Comparison of ENCODE assay signal across 28 mouse cellular contexts in genomic region chr5:25540412-25540811, GRCm38 (mm10). TPM values are rescaled to one million over a fixed set of nuclear protein-coding genes. Genes with fewer than 3 reads are reported as not detected.
"Had no signal": no experiment of that assay in that cellular context is flagged by ENCODE, and none has a peak within 500 bp of the region (broad histone marks: within the 10 kb centered on the region; RNA-seq: fewer than 3 reads in every experiment).

No protein-coding gene starts in this region.

- DNase-seq: forebrain, postnatal 0 days; gastrocnemius, postnatal 14 days; gastrocnemius, postnatal 36 days; heart, adult 18-20 months; kidney, adult 18-20 months; kidney, adult 8-10 months; kidney, postnatal 10 days; kidney, postnatal 25 days; kidney, postnatal 4 days had no signal

- H3K27ac ChIP-seq: heart, embryonic 13.5 days; heart, embryonic 15.5 days; hindbrain, embryonic 10.5 days; hindbrain, embryonic 12.5 days; hindbrain, embryonic 14.5 days; layer of hippocampus, adult 2 months; limb, embryonic 10.5 days; limb, embryonic 12.5 days; liver, embryonic 14.5 days had no signal

- H3K4me3 ChIP-seq: heart, embryonic 13.5 days; heart, embryonic 15.5 days; hindbrain, embryonic 10.5 days; hindbrain, embryonic 12.5 days; layer of hippocampus, adult 2 months; limb, embryonic 10.5 days; limb, embryonic 12.5 days had no signal

- ATAC-seq: forebrain, postnatal 0 days; hindbrain, embryonic 16.5 days; inflammation-experienced regulatory T-cells, adult 6 months; intestine, embryonic 16.5 days had no signal

- H3K9me3 ChIP-seq: hindbrain, embryonic 10.5 days; limb, embryonic 10.5 days had no signal

- H3K27me3 ChIP-seq: heart, embryonic 13.5 days; heart, embryonic 15.5 days; hindbrain, embryonic 12.5 days had no signal

- H3K9ac ChIP-seq: forebrain, postnatal 0 days; heart, embryonic 13.5 days; heart, embryonic 15.5 days; hindbrain, embryonic 12.5 days; hindbrain, embryonic 14.5 days; limb, embryonic 12.5 days; liver, embryonic 14.5 days had no signal

- H3K36me3 ChIP-seq: heart, embryonic 13.5 days; heart, embryonic 15.5 days; hindbrain, embryonic 10.5 days; hindbrain, embryonic 12.5 days; limb, embryonic 10.5 days; limb, embryonic 12.5 days had no signal

- H3K4me2 ChIP-seq: heart, embryonic 11.5 days; heart, embryonic 13.5 days; heart, embryonic 15.5 days; hindbrain, embryonic 12.5 days; hindbrain, embryonic 14.5 days; limb, embryonic 12.5 days had no signal

- H3K4me1 ChIP-seq: heart, embryonic 13.5 days; heart, embryonic 15.5 days; hindbrain, embryonic 12.5 days; limb, embryonic 12.5 days had no signal

RNA-seq across cellular contexts. Expression of gene Cct8l1, which starts 24.5 kb away (rescaled TPM):
- total RNA-seq: forebrain, postnatal 0 days; gastrocnemius, postnatal 14 days; left cerebral cortex, postnatal 14 days; liver, adult 2 months had no signal
- polyA plus RNA-seq: forebrain, postnatal 0 days; heart, embryonic 11.5 days; heart, embryonic 13.5 days; heart, embryonic 15.5 days; heart, postnatal 0 days; hindbrain, embryonic 10.5 days; hindbrain, embryonic 14.5 days; intestine, embryonic 16.5 days; kidney, embryonic 14.5 days; kidney, embryonic 16.5 days; limb, embryonic 10.5 days; limb, embryonic 12.5 days; liver, adult 2 months; liver, embryonic 14.5 days; liver, embryonic 16.5 days had no signal
